Mouse (Mus musculus): ENCODE data around the gene Txndc8.

DNA sequence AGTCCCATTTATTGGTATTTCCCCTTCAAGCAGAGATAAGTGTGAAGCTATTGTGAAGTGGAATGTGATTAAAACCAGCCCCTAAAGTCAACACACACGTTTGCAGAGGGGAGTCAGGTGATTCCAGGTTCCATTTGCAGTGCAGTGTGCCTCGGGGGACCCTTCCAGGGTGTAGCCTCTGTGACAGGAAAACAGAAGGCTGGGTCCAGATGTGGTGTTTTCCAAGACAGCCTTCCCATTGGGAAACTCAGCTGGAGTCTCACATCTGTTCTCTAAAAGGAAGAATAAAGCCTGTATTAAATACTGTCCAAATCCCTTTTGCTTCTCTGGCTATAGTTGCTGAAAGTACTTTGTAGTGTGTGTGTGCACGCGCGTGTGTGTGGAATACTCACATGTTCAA lies 45.5 kb upstream of the Txndc8 start:
- TF ChIP-seq EP300 (IDR thresholded peaks at IDR 0.05; ENCODE audit: low read depth) (no peak), CTCF (IDR thresholded peaks at IDR 0.05; ENCODE audit: low read depth) (no peak)

All from liver, embryonic 14.5 days (tissue).